Mouse (Mus musculus) spleen, postnatal 36 days (tissue): ENCODE results near the gene Micu1.

Experiments
- DNase-seq, 2 experiments: peaks; one replicate each; pipeline ENCODE4 v3.0.0; 2022; ENCODE audit warnings: low spot score in 2 of 2, mixed read lengths in 1 of 2

Micu1 gene

DNA sequence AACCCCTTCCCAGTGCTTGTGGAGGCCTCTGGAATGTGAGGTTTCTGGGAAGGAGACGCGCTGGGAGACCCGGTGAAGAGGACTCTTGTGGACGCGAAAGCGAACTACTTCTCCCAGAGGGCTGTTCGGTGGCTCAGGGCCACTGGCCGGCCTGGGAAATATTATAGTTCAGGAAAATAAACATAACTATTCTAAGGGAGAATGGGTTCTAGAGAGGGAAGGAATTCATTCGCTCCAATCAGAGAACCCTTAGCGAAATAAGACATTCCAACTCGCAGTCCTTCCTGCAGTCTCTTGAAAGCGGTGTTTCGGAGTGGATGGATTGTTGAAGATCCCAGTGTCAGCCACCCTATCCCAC, 177.7 kb downstream of the Micu1 start:
- DNase-seq, result no peak

DNA sequence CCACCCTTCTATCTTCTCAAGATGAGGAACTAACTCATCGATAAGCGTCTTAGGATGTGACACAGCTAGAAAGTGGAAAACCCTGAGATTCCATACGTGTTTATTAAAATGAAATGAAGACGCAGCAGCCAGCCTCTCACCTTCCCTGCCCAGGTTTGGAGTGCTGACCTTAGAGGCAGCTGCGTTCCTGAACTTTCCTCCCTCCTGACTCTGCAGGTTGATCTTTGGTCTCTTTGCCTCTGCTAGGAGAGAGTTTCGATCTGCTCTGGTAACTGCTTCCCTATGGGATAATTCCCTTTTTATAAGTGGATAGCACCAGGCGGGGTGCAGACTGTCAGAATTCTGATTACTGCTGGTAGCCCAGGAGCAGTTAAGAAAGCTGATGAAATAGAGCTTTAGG, 178.6 kb downstream of the Micu1 start:
- DNase-seq, result no peak

DNA sequence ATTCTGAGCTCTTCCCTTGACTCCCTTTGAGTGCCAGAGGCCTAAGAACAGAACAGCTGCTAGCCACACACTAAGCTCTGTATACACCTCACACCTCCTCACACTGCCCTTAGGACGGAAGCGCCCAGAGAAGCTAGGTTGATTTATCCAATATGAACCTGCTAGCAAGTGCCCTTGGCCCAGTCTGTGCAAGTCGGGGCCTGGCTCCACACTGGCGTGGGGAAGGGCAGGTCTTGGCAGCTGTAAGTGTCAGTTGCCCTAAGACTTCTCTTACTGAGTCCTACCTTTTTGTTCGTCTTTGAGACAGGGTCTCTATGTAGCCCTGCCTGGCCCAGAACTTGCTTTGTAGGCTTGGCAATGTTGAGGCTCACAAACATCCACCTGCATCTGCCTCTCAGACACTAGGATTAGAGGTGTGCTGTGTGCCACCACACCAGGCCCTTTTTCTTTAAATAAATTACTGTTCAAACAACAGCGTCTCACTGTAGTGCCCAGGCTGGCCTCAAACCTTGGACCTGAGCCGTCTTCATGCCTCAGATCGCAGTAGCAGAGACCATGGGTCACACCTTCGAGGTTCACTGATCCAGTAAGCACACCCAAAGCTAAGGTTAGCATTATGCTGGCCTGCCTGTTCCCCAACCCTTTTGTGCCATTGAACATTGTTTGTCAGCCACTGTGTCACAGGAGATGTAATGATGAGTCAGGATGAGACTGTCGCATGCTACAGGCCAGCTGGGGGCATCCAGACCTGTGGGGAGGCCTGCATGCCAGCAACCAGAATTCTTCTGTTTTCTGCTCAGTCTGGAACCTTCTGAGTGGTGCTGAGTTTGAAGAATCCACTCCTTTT, 182.3 kb downstream of the Micu1 start:
- no peak for DNase-seq

DNA sequence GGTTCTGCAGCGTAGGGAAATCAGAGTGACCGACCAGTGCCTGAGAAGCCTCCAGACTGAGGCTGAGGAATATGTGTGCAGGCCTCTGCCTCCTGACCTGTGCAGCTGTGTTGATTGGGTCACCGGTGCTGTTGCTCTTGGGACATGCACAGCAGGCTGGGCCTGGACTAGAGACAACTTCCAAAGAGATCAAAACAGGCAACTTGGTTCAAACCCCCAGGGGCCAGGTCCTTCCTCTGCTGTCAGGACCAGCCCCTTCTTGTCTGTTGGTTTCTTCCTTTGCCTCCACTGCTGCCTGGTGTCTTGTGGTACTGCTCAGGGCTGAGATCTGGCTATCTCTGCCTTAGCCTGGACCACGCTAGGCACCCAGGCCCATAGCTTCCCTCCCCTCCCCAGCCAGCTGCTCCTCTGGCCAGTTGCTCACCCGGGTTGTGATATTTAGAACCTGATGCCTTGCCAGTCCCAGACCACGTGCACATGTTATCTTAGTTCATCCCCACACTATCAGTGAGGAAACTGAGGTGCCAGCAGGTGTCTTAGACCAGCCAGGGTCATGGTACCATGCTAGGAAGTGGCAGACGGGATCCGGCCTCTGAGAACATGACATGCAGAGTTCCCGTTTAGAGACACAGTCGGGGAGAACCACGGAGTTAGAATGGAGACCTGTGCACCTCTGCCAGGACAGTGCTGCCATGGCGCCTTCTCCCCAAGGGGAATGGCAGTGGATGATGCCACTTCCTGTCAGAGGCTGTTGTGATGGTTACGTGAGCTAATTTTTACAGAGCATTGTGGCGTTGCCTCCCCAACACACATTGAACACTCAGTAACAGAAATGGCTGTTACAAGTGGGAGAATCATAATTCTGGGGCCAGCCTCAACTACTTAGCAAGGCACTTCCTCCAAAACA, 183.2 kb downstream of the Micu1 start:
- no peak for DNase-seq

DNA sequence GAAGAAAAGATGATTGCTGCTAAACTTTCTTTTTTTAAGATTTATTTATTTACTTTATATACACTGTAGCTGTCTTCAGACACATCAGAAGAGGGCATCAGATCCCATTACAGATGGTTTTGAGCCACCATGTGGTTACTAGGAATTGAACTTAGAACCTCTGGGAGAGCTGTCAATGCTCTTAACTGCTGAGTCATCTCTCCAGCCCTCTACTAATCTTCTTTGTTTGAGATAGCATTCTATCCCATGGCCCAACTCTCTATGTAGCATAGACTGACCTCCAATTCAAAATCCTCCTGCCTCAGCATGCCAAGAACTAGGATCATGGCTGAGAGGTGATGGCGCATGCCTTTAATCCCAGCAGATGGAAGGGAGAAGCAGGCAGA, 183.8 kb downstream of the Micu1 start:
- DNase-seq, result no peak

DNA sequence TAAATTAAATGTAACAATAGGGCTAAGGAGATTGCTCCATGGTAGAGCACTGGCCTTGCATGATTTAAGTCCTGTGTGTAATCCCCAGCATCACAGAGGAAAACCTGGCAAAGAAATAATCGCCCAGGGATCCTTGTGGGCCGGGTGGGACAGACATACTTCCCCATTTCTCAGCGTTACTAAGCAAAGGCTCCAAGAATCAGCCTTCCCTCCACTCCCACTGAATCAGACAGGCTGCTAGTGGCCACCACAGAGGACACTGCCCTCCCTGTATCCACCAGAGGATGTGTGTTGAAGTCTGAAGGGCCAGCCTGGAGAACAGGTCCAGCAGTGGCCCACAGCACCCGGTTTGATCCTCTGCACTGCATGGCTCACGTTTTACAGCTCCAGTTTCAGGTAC, 185.2 kb downstream of the Micu1 start:
- DNase-seq, result no peak

DNA sequence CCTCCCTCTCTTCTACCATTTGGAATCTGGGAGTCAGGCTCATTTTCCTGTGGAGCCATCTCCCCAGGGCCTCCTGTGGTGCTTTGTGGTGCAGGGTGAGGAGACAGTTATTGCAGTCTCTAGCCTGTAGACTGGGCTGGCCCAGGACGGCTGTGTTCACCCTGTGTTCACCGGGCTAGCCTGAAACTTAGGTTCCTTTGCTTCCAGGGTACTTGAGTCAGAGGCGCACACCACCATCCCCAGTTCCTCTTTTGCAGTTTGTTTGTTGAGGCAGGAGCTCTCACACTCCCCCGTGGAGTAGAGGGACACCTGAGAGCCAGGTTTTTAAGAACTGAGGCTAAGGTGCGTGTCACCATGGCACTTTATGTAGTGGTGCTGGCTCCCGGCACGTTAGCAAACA, 187.1 kb downstream of the Micu1 start:
- DNase-seq, result no peak

DNA sequence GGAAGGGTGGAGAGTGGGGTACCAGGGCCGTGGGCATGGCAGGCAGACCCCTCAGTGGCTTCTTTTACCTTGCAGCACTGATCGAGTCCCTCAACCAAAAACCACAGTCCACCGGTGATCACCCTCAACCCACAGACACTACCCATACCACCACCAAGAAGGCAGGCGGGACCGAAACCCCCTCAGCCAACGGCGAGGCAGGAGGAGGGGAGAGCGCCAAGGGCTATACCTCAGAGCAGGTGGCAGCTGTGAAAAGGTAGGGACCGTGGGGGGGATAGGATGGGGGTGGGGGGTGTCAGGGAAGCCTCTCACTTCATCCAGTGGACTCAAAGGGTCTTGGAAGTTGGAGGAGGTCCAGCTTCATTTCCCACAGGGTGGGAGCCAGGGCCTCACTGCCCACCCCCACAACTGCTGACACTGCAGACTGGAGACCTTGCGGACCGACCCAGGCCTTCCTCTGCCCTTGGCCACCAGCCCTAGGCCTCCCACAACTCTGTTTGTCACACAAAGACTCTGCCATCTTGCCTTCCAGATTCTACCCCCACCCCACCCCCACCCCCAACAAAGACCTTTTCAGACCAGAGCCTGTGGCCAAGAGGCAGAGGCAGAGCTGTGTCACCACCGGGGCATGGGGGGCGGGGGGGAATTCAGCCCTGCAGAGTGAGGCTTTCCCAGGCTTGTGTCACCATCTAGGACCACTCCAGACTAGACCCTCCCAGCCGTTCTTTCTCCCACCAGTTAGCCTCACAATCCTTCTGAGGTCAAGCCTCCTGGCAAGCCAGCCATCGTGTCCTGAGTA, 187.9 kb downstream of the Micu1 start:
- DNase-seq, result no peak

DNA sequence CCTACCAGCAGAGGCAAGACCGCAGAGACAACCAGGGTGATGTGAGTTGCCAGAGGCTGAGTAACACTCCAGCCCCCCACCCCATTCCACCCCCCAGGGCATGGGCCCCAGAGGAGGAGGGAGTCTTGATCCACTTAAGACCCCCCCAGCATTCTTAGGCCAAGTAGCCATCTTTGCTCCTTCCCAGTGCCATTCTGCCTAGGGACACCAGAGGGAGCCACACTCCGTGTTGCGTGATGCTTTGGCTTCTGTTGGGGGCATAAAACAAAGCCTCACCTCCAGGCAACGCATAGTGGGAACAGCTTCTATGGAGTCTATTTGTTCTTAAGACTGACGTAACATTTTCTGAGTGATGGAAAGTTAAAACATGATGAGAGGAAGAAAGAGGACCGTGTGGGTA, 190.7 kb downstream of the Micu1 start:
- DNase-seq, result peak; percentile 67 to 71

DNA sequence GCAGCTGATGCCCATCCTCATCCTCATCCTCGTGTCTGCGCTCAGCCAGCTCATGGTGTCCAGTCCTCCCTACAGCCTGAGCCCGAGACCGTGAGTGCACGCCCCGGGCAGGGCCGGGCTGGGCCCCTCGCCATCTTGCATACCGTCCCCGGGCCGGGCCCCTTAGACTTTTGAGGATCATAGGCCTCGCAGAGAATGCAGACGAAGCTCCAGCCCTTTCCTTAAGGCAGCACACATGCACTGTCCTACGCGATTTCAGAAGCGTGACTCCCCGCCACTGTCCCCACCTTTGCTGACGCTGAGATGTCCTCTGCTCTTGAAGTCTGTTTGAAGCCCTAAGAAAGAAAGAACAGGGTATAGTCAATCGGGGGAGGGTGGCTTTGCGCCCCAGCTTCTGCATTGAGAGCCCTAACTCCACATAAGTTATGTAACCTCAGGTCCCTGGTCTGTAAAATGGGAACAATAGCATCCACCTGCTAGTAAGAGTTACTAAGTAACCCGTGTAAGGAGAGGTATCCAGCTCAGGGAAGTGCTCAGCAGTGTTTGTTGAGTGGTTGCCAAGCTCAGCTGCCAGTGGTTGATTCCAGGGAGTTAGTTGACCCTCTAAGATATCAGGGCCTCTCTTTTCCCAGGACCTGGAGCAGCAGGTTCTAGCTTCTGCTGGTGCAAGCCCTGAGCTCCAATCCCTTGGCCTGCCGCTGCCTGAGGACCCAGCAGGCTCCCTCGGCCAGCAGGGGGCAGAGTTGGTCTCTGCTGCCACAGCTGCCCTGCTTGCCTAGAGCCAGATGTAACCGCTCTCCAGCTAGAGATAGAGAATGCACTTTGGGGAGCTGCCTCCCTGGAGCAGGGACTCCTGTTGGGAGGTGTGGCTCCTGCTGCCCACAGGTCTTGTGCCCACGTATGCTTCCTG, 192.2 kb downstream of the Micu1 start:
- DNase-seq, result peak; percentile 82

DNA sequence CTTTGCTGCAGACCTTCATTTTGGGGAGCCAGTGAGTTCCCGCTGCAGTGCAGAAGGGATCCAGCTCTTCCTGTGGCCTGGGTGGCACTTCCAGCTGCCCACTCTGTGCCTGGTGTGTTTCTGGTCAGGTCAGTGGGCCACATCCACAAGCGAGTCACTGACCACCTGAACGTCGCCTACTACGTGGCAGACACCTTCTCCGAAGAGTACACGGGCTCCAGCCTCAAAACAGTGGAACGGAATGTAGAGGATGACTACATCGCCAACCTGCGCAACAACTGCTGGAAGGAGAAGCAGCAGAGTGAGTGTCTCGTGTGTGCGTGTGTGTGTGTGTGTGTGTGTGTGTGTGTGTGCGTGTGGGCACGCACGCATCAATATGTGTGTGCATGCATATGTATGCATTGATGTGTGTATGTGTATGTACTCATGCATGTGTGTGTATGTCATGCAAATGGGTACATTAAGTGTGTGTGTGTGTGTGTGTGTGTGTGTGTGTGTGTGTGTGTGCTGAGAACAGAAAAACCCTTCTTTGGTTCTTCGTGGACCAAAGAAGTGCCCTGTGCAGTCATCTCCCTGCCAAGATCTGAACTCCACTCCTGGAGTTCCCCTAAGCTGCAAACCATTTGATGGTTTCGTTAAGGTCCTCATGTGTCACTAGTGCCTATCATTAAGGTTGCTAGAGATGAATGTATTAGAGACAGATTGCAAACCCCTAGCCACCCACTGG, 193.3 kb downstream of the Micu1 start:
- no peak for DNase-seq

DNA sequence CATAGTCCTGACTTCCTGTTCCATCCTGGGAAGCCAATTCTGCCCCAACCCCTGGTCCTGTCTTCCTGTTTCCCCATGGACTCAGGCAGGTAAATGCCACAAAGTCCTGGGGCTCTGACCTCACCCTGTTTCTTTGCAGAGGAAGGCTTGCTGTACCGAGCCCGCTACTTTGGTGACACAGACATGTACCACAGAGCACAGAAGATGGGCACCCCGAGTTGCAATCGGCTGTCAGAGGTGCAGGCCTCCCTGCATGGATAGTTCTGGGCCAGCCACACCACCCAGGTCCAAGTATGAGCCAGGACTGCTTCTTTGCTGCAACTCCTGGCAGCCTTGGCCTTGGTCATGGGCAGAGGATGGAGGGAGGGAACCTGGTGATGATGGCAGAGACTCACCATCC, 193.9 kb downstream of the Micu1 start:
- DNase-seq, result no peak

DNA sequence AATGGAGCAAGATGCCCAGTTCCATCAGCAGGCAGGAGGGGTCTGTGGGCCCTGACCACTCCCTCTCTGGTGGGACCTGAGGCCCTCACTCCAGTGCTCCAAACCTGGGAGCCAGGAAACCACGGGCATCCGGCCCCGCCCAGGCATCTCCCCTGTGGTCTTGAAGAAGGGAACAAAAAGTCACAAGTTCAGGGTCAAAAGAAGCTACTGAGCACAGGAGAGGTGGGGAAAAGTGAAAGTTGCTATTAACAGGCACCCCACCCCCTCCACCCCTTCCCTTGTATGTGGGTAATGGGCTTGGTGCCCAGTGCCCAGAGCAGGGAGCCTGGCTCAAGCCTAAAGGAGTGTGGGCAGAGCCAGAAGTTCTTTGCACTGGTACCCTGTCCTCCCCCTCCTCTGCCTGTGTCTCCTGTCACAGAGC, 194.6 kb downstream of the Micu1 start:
- peak; percentile 90 to 92 for DNase-seq

DNA sequence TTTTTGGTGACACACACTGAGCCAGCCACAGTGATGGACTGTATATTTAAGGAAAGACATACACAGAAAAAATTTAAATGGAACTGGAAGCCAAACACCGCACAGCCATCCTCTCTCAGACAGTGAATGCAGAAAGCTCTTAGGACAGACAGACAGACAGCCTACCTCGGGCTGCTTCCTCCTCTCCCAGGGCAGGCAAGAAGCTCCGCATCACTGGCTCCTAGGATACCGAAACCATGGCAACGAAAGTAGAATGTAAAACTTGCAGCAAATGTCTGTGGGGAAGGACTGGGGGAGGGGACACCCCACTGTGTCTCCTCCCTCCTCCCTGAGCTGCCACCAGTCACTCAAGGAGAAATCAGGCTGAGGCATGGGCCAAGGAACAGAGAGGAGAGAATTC, 195.2 kb downstream of the Micu1 start:
- peak; percentile 68 to 70 for DNase-seq

DNA sequence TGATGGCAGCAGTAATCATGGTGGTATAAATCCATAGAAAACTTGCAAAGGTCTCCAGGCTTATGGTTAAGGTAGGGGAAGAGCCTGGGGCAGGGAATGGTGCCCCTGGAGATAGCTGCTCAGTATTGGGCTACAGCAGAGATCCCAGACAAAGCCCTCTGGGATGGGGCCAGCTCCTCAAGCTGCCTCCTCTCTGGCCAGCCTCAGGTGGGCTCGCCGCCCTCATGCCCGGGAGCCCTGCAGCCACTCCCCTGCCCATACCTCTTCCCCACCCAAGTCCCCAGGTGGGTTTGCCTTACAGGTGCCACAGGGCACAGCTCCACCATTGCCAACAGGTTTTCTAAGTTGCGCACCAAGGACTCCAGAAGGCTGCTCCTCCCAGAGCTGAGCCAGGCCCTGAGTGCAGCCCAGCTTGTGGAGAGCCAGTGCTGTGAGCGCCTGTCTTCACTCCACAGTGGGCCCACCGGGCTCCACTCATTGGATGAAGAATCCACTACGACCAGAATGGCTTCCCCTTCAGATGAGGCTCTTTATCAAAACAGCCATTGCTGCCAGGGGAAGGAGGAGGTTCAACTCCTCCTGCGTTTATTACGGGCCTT, 196.0 kb downstream of the Micu1 start:
- no peak for DNase-seq

DNA sequence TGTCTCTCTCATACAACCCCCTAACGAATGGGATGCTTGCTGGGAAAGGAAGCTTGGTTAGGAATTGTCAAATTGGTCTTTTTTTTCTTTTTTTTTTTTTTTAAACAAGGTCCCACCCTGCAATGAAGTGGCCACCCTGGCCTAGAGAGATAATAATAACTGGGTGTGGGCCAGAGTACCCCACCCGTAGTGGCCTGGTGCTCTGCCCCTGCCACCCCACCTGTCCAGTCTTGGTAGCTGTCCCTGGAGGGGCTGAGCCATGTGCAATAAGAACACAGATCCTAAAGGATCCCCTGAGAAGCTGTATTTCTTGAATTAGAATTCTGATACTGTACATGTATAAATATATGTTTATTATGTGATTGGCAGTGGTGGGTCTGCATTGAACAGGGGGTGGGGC, 196.7 kb downstream of the Micu1 start:
- no peak for DNase-seq

DNA sequence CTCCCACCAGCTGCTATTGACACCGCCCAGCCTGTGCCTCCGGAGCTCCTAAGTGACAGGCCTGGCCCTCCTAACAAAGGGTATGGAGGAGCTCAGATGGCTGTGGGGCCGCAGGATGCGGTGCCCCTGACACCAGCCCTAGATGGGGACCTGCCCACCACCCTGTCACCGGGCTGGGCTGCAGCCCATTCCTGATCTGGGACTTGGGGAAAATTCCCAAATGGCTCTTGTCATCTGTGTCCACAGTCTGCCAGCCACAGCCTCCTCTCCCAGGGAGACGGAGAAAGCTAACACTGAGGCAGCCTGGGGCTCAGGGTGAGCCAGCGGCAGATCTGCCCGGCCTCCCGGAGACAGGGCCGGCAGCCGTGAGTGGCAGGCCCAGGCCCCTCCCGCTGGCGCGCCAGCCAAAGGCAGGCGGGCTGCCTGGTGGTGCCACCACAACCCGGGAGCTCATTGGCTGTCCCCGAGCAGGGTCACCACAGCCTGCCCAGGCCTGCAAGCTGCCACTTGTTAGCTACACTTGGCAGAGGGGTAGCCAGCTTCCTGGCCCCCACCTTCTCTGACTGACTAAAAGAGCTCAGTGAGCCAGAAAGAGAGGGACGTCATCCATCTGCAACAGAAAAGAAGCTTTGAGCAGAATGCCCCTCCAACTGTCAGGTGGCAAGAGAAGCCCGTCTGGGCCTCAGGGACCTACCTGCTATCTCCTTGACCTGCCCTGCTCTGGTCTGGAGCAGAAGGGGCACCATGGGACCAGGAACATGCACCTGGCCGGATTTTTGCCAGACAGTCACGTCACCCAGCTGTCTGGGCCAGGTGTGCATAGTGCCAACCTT, 197.3 kb downstream of the Micu1 start:
- DNase-seq, result peak; percentile 96 to 98

DNA sequence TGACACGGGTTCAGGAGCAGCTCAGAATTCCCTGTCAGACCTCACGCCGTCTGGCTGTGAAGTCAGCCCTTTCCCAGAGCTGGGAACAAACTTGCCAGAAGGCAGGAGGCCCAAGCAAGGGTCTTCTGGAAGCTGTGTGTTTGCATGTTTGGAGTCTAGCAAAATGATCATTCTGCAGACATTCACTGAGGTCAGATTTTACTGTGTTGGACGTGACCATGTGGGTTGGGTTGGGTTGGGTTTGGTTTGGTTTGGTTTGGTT, 197.8 kb downstream of the Micu1 start:
- DNase-seq, result no peak

DNA sequence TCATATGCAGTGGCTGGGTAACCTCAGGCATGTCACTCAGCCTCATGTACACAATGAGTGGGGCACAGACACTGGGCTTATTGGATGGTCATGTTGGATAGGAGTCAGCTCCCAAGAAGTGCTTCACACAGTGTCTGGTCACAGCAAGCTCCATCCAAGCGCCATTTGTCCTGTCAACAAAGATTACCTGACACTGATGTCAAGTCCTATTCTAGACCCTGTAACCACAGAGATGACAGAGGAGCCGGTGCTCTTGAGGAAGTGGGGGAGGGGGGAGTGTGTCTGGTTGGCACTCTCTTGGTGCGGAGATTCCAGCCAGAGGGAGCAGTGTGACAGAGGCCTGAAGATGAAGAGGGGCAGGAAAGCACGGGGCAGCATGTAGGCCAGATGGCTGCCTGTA, 198.7 kb downstream of the Micu1 start:
- peak in 1 of 2 experiments; percentile 63 for DNase-seq
